ENCODE assay signal across 12 mouse cellular contexts in genomic region chr17:88378505-88378904, GRCm38 (mm10).
A peak's percentile ranks its signal among the peaks of the same experiment; 100 is the strongest.
DNase-seq lines count a peak whose midpoint lies in the region; ATAC-seq and TF ChIP-seq lines count a peak whose summit lies in the region.
"Had no signal": no experiment of that assay in that cellular context is flagged by ENCODE, and none has a peak within 500 bp of the region (broad histone marks: within the 10 kb centered on the region; RNA-seq: fewer than 3 reads in every experiment).

No protein-coding gene starts in this region.

- H3K4me3 ChIP-seq in left cerebral cortex, adult 2 months = no peak overlapping the region
- H3K4me3 ChIP-seq in liver, embryonic 14.5 days (ENCODE audit: insufficient read depth in 1 of 2, low read depth in 2 of 2, low read length in 2 of 2) = no peak overlapping the region
- H3K4me3 ChIP-seq: megakaryocyte, embryonic 14.5 days; neural tube, embryonic 13.5 days had no signal

- 64% methylated on average over 5 of the region's 5 CpGs for WGBS in liver, embryonic 14.5 days (ENCODE audit: insufficient replicate concordance)

- no peak overlapping the region for H3K9ac ChIP-seq in liver, embryonic 14.5 days (replicated peaks)
- H3K9ac ChIP-seq: neural tube, embryonic 13.5 days had no signal

- no peak overlapping the region for H3K4me2 ChIP-seq in liver, embryonic 14.5 days (ENCODE audit: low read depth)
- H3K4me2 ChIP-seq: heart, embryonic 11.5 days; neural tube, embryonic 13.5 days had no signal

- H3K36me3 ChIP-seq in liver, embryonic 14.5 days (replicated peaks; ENCODE audit: control insufficient read depth, insufficient read depth, low read depth) = no peaks in the 10 kb centered on the region
- H3K36me3 ChIP-seq: neural tube, embryonic 13.5 days had no signal

- no peak for TF ChIP-seq EP300 in liver, embryonic 14.5 days (IDR thresholded peaks at IDR 0.05; ENCODE audit: low read depth)

- H3K27ac ChIP-seq in left cerebral cortex, adult 2 months = no peak overlapping the region
- H3K27ac ChIP-seq in liver, embryonic 14.5 days = no peak overlapping the region
- H3K27ac ChIP-seq: neural tube, embryonic 13.5 days had no signal

- ATAC-seq in cerebellum, adult (ENCODE audit: insufficient number of reproducible peaks, low FRiP score, low TSS enrichment) = no peak
- ATAC-seq in liver, embryonic 14.5 days (ENCODE audit: insufficient read depth) = no peak

- no peaks in the 10 kb centered on the region for H3K4me1 ChIP-seq in liver, embryonic 14.5 days (replicated peaks; ENCODE audit: control insufficient read depth in 2 of 2, insufficient read depth in 2 of 2, low read length in 1 of 2)
- H3K4me1 ChIP-seq: megakaryocyte, embryonic 14.5 days; neural tube, embryonic 13.5 days had no signal

- H3K9me3 ChIP-seq in liver, embryonic 14.5 days (ENCODE audit: control insufficient read depth, low read length) = no peaks in the 10 kb centered on the region

- peak; percentile 23 for DNase-seq in cerebellum, adult 9-11 months
- DNase-seq in left cerebral cortex, adult 2 months (ENCODE audit: extremely low spot score in 1 of 2, low spot score in 2 of 2) = no peak
- no peak for DNase-seq in left cerebral cortex, postnatal 36 days (ENCODE audit: low spot score in 2 of 2)
- peak; percentile 63 for DNase-seq in ES-CJ7 (ENCODE audit: low read depth, low spot score)
- DNase-seq in liver, embryonic 14.5 days (ENCODE audit: low read depth in 3 of 3, low spot score in 3 of 3) = no peak
- no peak for DNase-seq in retina, postnatal 1 day
- DNase-seq in layer of hippocampus, adult 9-10 months (ENCODE audit: low spot score) = no peak
- DNase-seq: left cerebral cortex, postnatal 4 days had no signal

- no peaks in the 10 kb centered on the region for H3K27me3 ChIP-seq in liver, embryonic 14.5 days (ENCODE audit: control insufficient read depth, insufficient read depth, low read length)
- H3K27me3 ChIP-seq: megakaryocyte, embryonic 14.5 days; neural tube, embryonic 13.5 days had no signal

- peak; percentile 29 for TF ChIP-seq CTCF in left cerebral cortex, adult 2 months (IDR thresholded peaks at IDR 0.05)
- TF ChIP-seq CTCF in liver, embryonic 14.5 days (IDR thresholded peaks at IDR 0.05; ENCODE audit: low read depth) = peak; percentile 62

- intact Hi-C loops in left cerebral cortex, adult 2 months (cut with DNase I) = no loop called here
- intact Hi-C loops in left cerebral cortex, postnatal 36 days (cut with DNase I) = no loop called here

Comparison
In these comparisons a context has a peak if more than half of its experiments do, and no peak if none do; other contexts are left out.
1. DNase-seq: peak in cerebellum, adult 9-11 months (single experiment) and ES-CJ7 (single experiment); none in left cerebral cortex, adult 2 months (0 of 2), left cerebral cortex, postnatal 36 days (0 of 2), liver, embryonic 14.5 days (0 of 3), retina, postnatal 1 day (single experiment) and layer of hippocampus, adult 9-10 months (single experiment).